Mouse (Mus musculus): ENCODE measurements around the gene Npl.

DNA sequence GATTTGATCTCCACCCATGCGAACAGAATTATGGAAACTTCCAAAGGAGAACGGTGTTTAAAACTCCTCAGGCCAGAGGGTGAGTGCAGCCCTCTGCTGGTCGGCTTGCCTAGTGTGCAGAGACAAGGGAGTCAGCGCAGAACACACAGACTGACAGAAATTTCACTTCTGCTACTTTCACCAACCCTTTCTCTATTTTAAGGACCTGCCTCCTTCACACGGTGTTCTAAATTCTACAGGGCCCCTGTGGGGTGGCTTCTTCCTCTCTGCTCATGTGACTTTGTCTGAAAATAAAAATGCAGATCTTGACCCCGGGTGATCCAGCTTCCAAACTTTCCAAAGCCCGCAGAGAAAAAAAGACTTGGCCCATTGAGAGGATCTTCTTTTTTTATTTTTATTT lies 60.7 kb downstream of the Npl start:
- TF ChIP-seq POLR2A (IDR thresholded peaks at IDR 0.05; ENCODE audit: borderline replicate concordance, control insufficient read depth, low read depth, low read length) (no peak), CTCF (IDR thresholded peaks at IDR 0.05; ENCODE audit: control insufficient read depth, insufficient read depth, low read length) (peak; percentile 58)
